27 mouse cellular contexts compared by ENCODE assay signal in genomic region chr13:36893762-36894161, GRCm38 (mm10).
DNase-seq lines count a peak whose midpoint lies in the region; ATAC-seq lines count a peak whose summit lies in the region.
"Had no signal": no experiment of that assay in that cellular context is flagged by ENCODE, and none has a peak within 500 bp of the region (broad histone marks: within the 10 kb centered on the region; RNA-seq: fewer than 3 reads in every experiment).

No protein-coding gene starts in this region.

- intact Hi-C loops in left cerebral cortex, postnatal 10 days (cut with DNase I): no loop called here
- intact Hi-C loops in left cerebral cortex, postnatal 14 days (cut with DNase I): loop anchor here (2.0 to 5.0 kb wide), 2 partner anchors 239 to 419 kb away; no protein-coding TSS in a partner anchor

- no peak for ATAC-seq in activated CD4-positive, CD25-positive, alpha-beta regulatory T cell, adult 4 months
- ATAC-seq in megakaryocyte-erythroid progenitor cell, adult 5-6 weeks (replicated peaks; ENCODE audit: low FRiP score, low TSS enrichment, poor library complexity, severe bottlenecking): no peak
- ATAC-seq: CD4-positive, CD25-positive, alpha-beta regulatory T cell, adult 4 months; forebrain, embryonic 16.5 days; intestine, postnatal 0 days; liver, embryonic 12.5 days; liver, postnatal 0 days; midbrain, embryonic 13.5 days had no signal

- peak; percentile 56 for DNase-seq in left cerebral cortex, adult 11 months (ENCODE audit: low spot score)
- no peak for DNase-seq in left cerebral cortex, postnatal 10 days (ENCODE audit: extremely low spot score in 1 of 2, low spot score in 2 of 2)
- peak; percentile 88 for DNase-seq in brain, adult 2 months (ENCODE audit: low read depth, low spot score)
- DNase-seq in frontal cortex, adult 2 months (ENCODE audit: extremely low spot score in 1 of 2, low spot score in 1 of 2): peak; percentile 74 to 83
- DNase-seq in left cerebral cortex, postnatal 14 days (ENCODE audit: low spot score in 2 of 2): peak; percentile 58 to 77
- DNase-seq in layer of hippocampus, postnatal 36 days: no peak
- DNase-seq: adrenal gland, postnatal 25 days; cerebellum, adult 18-20 months; cerebellum, postnatal 10 days; gastrocnemius, postnatal 36 days; heart, adult 2 months; heart, postnatal 10 days; kidney, adult 9 months; kidney, postnatal 36 days; liver, postnatal 0 days; lung, postnatal 36 days; retina, postnatal 1 day; spleen, adult 18-20 months; thymus, adult 18-20 months; thymus, postnatal 25 days had no signal

Comparison
In these comparisons a context has a peak if more than half of its experiments do, and no peak if none do; other contexts are left out.
1. DNase-seq: peak in left cerebral cortex, adult 11 months (single experiment), brain, adult 2 months (single experiment), frontal cortex, adult 2 months (2 of 2) and left cerebral cortex, postnatal 14 days (2 of 2); none in left cerebral cortex, postnatal 10 days (0 of 2) and layer of hippocampus, postnatal 36 days (0 of 2).